Mouse (Mus musculus): Measurements from ENCODE around the gene Tesk1.

The Tesk1 gene

GRCm38 (mm10) chr4:43418973-43419656 lies 22.6 kb upstream of the Tesk1 start:
- no peak for DNase-seq (ENCODE audit: low read depth)

DNA sequence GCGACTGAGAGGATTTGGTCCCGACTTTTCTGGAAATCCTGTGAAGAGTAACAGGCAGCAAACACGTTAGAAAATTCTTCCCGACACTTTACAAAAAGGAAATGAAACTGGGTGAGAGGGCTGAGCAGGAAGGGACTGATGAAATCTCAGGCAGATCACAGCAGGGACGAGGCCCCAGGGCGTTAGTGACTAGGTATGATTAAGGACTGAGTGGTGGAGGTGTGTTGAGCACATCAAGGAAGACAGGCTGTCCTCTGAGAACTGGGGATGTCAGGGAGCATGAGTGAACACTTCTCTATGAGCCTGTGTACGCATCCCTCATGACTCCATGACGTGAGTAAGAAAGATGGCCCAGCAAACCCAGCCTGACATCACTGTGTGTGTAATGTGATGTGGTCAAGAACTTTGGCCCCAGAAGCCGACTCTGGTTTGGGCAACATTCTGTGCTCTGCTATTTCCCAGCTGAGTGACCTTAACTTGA lies 21.9 kb upstream of the Tesk1 start:
- DNase-seq (ENCODE audit: low read depth): no peak

DNA sequence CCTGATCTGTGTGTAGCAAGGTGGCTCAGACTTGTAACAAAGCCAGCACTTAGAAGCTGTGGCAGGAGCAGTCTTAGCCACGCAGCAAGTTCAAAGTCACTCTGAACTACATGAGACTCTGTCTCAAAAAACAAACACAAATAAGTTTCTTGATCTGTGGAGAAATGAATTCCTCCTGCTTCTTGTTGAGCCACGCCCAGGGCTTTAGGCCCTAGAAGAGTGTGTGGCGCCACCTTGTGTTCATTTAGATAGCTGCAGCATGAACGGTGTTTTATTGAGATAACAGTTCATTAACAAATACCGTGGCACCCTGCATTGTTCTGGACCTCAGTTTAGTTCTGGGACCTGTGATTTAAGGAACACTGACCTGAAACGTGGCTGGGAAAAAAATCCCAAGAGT lies 21.4 kb upstream of the Tesk1 start:
- DNase-seq (ENCODE audit: low read depth): peak; percentile 81

- no peak for DNase-seq (ENCODE audit: low read depth)
Measured at GRCm38 (mm10) chr4:43421632-43422240, 20.0 kb upstream of the Tesk1 start.

DNA sequence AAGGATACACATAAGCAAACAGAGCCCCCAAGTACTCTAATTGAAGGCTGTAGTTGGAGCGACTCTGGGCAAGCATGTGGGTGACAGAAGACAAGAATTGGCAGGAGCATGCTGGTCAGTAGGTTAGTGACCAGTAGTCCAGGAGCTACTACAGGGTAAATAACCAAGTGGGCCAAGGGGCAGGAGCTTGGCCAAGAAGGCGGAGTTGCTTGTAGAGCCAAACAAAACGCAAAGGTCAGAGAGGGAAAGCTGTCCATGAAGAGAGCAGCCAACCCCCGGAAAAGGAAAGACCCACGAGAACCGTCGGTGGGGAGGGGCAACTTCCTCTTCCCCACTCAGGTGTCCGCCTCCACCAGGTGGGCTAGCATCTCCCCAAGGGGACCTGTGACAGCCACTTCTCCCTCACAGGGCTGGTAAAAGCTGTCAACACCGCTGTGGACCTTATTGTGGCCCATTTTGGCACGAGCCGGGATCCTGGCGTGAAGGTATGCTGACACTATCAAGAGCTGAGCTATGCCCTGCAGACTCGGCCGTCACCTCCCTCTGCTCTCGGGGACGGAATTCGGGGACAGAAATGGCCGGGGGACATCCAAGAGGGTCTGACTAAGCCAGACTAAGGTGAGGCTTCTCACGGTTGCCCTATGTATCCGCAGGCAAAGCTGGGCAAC lies 18.3 kb upstream of the Tesk1 start:
- DNase-seq (ENCODE audit: low read depth): no peak

DNA sequence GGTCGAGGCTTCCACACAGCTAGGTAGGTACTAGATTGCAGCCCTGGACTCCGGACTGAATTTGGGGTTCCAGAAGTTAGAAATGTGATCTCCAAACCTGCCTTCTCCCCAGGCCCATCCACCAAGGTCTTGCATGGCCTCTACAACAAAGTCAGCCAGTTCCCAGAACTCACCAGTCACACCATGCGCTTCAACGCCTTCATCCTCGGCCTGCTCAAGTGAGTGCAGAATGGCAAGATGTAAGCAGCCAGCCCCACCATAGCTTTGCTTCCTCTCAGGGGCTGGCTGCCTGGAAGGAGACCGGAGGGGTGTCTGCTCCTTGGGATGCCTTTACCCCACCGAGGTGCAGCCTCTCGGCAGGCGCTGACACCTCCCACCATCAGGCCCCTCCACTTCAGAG lies 17.7 kb upstream of the Tesk1 start:
- DNase-seq (ENCODE audit: low read depth): no peak

DNA sequence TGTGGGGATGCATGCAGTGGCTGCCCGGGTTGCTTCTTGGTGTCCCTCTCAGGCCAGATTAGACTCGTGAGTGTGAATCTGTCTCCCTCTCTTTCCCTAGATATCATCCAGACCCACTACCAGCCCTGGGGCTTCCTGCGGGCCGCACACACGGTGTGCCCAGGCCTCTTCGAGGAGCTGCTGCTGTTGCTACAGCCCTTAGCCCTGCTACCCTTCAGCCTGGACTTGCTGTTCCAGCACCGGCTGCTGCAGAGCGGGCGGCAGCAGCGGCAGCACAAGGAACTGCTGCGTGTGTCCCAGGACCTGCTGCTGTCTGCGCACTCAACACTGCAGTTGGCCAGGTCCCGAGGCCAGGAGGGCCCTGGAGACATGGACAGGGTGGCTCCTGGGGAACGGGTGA lies 16.5 kb upstream of the Tesk1 start:
- DNase-seq (ENCODE audit: low read depth): no peak

GRCm38 (mm10) chr4:43425648-43426380 lies 15.9 kb upstream of the Tesk1 start:
- DNase-seq (ENCODE audit: low read depth): no peak

GRCm38 (mm10) chr4:43426487-43426886 lies 15.3 kb upstream of the Tesk1 start:
- no peak for DNase-seq (ENCODE audit: low read depth)

DNA sequence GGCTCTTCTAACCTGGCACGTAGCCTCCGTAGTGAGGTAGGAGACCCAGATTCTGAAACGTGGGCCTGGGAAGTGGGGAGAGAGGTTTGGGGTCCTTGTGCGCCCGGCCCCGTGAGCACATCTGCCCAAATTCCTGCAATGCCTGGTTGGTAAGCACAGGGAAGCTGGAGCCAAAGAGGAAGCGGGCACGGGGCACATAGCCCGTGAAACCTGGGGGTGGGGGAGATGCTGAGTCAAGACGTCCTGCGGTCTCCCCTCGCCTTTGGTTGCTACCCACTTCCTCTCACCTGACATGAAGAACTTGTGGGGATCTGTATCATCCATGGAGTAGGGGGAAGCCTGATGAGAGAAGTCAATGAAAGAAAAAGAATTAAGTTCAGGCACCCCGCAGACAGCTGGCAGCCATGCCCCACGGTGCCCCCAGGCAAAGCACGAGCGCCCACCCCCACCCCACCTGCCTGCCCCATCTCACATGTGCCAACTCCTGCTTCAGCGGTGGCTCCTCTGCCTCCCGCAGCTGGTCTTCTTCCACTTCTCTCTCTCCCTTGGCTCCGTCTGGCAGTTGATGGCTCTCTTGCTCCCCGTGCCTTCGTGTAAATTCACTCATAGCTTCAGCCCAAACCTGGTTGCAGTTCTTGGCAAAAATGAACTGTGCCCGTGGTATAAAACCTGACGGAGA lies 14.1 kb upstream of the Tesk1 start:
- DNase-seq (ENCODE audit: low read depth): no peak

- DNase-seq (ENCODE audit: low read depth): no peak
Measured at GRCm38 (mm10) chr4:43428180-43428861, 13.4 kb upstream of the Tesk1 start.

GRCm38 (mm10) chr4:43428946-43429345 lies 12.8 kb upstream of the Tesk1 start, which contains the start of gene Fam166b:
TSS of gene Fam166b (minus strand) at chr4:43429134.
- DNase-seq (ENCODE audit: low read depth): no peak

DNA sequence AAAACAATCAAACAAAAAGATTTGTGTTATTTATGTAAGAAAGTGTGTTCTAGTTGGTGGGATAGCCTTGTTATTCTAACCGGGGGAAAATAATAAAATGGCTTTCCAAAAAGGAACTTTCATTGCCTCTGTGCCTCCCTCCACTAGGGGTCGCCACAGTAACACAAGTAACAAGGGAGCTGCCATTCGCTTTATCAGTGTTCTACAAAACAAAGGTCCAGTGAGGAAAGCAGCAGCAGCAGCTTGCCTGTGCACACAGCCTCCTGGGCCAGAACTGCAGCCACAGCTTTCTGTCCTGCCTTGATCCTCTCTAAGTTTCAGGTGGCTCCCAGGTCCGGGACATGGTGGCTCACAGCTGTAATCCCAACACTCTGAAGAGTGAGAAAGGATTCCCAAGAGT lies 10.0 kb upstream of the Tesk1 start:
- DNase-seq (ENCODE audit: low read depth): no peak

DNA sequence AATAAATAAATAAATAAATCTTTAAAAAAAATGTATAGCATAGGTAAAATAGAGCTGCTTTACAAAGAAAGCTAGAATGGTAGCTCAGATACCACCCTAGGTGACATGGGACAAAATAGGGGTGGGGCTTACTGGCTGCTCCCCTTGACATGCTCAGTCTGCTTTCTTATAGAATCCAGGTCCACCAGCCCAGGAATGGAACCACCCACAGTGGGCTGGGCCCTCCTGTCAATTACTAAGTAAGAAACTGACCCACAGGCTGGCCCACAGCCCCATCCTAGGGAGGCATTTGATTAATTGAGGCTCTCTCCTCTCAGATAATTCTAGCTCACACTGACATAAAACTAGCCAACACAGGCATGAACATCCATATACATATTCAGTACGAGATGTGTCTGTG lies 8.9 kb upstream of the Tesk1 start:
- no peak for DNase-seq (ENCODE audit: low read depth)

GRCm38 (mm10) chr4:43442044-43442443 lies 305 bp downstream of the Tesk1 start:
- DNase-seq (ENCODE audit: low read depth): peak; percentile 99

GRCm38 (mm10) chr4:43442456-43443361 lies 970 bp downstream of the Tesk1 start:
- no peak for DNase-seq (ENCODE audit: low read depth)

DNA sequence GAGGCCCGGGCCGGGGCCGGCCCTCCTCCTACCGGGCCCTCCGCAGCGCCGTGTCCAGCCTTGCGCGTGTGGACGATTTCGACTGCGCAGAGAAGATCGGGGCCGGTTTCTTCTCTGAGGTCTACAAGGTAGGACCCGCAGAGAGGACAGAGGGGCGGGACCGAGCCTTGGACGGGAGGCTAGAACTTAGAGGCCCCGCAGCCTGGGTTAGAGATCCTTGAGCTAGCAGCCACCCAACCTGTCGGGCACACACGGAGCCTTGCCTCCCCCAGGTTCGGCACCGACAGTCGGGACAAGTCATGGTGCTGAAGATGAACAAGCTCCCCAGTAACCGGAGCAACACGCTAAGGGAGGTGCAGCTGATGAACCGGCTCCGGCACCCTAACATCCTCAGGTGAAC lies 1.8 kb downstream of the Tesk1 start:
- DNase-seq (ENCODE audit: low read depth): no peak

GRCm38 (mm10) chr4:43447251-43447650 lies 5.5 kb downstream of the Tesk1 start:
- no peak for DNase-seq (ENCODE audit: low read depth)

DNA sequence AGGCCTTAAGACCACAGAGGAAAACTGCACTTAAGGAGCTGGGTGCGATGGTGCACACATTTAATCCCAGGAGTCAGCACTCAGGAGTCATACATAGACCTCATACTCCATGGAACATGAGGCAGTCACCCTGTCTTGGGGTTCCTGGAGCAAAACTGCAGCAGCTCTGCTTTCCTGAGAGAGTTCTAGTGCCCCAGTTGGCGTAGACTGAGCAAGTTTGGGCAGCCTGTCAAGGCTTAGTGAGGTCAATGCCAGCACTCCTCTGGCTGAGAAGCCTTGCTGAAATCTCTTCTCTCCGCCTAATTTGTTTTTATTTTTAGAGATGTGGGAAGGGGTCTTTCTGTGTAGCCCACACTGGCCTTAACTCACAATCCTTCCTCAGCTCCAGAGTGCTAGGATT lies 6.8 kb downstream of the Tesk1 start:
- DNase-seq (ENCODE audit: low read depth): no peak

DNA sequence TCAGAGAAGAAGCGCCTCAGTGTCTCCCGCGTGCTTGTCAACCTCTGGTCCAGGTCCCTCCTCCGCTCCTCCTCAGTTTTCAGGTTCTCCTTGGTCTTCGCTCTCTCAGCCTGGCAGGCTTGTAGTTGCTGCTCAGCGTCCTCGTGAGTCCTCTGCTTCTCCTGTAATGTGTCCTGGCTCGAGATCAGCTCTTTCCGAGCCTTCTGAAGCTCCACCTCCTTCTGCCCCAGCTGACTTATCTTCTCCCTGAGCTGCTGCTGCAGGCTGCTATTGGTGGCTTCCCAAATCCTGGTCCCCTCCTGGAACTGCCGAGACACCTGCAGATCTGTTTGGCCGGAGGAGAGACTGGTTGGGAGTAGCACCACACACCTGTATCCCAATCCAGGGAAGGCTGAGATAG lies 10.6 kb downstream of the Tesk1 start:
- DNase-seq (ENCODE audit: low read depth): no peak
